Mouse (Mus musculus) G1E (cell line): ENCODE measurements around the gene Nfix.

Source experiments
- CTCF ChIP-seq: IDR thresholded peaks from 2 replicates; pipeline ENCODE4 v1.5.1; 2012; ENCODE audit warnings: low read depth, low read length, inconsistent platforms, mixed read lengths
- GATA1 ChIP-seq: IDR thresholded peaks from 2 replicates; pipeline ENCODE4 v1.6.1; 2012; ENCODE audit warnings: borderline replicate concordance, low read length, inconsistent platforms, mixed read lengths
- POLR2AphosphoS5 ChIP-seq: IDR thresholded peaks from 2 replicates; pipeline ENCODE4 v1.6.1; 2012; ENCODE audit warnings: low read depth, low read length, inconsistent platforms; ENCODE audit not compliant: insufficient replicate concordance
- TAL1 ChIP-seq: conservative IDR thresholded peaks from 2 replicates; pipeline ENCODE4 v1.6.1; 2012; ENCODE audit warnings: low read depth, low read length, inconsistent platforms, mixed read lengths

DNA sequence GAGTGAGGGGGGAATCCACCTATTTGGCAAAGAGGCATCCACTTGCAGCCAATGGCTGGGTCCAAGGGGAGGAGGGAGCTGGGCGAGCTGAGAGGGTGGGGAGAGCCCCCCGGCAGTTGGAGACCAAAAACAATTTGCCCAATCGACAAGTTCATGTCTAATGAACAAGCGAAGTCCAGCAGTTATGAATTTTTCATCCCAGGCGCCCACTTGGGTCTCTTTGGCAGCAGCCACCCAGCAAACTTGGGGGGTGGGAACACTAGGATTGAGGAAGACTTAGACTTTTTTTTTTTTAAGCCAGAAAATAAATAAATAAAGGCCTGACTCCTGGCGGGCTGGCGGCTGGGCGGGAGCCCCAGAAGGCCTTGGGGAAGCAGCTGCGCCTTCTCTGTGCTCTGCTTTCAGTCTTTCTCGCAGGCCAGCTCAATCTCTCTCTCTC, 25.7 kb downstream of the Nfix start:
- TF ChIP-seq CTCF (no peak), POLR2AphosphoS5 (no peak), TAL1 (no peak), GATA1 (no peak)
